Mouse (Mus musculus) neural tube, embryonic 14.5 days (tissue): ENCODE data around the gene Efcab9. TPM values are rescaled to one million over a fixed set of nuclear protein-coding genes. Genes with fewer than 3 reads are reported as not detected.

ENCODE experiments used
- ATAC-seq: fragments of 200-750 bp; cut with Nextera tagmentation; 2 replicates; pipeline ENCODE4 v1.8.0; 2017; ENCODE audit warnings: low read depth, mild to moderate bottlenecking, moderate TSS enrichment, moderate library complexity
- H3K27ac ChIP-seq: fragments of 300-500 bp; sonication (generic); 2 replicates; pipeline ENCODE4 v1.5.1; 2014; ENCODE audit warnings: low read depth, mild to moderate bottlenecking, control low read depth, low read length, moderate library complexity, mixed read lengths
- H3K27me3 ChIP-seq: fragments of 300-500 bp; sonication (generic); 2 replicates; pipeline ENCODE4 v1.6.1; 2014; ENCODE audit warnings: low read length; ENCODE audit not compliant: control insufficient read depth, insufficient read depth
- H3K36me3 ChIP-seq: fragments of 300-500 bp; sonication (generic); 2 replicates; pipeline ENCODE4 v1.6.1; 2014; ENCODE audit warnings: low read length, mixed read lengths; ENCODE audit not compliant: control insufficient read depth, insufficient read depth
- H3K4me1 ChIP-seq: fragments of 300-500 bp; sonication (generic); 2 replicates; pipeline ENCODE4 v1.6.1; 2014; ENCODE audit warnings: low read length; ENCODE audit not compliant: control insufficient read depth, insufficient read depth
- H3K4me2 ChIP-seq: fragments of 300-500 bp; sonication (generic); 2 replicates; pipeline ENCODE4 v1.6.1; 2014; ENCODE audit warnings: mild to moderate bottlenecking, low read depth, low read length, control low read depth
- H3K4me3 ChIP-seq: fragments of 300-500 bp; sonication (generic); 2 replicates; pipeline ENCODE4 v1.5.1; 2014; ENCODE audit warnings: low read depth, low read length, control low read depth, mixed read lengths
- H3K9ac ChIP-seq: fragments of 300-500 bp; sonication (generic); replicated peaks from 2 replicates; pipeline ENCODE4 v1.6.1; 2014; ENCODE audit warnings: low read depth, mild to moderate bottlenecking, control low read depth, low read length, mixed read lengths
- H3K9me3 ChIP-seq: fragments of 300-500 bp; sonication (generic); 2 replicates; pipeline ENCODE4 v1.6.1; 2016; ENCODE audit warnings: low read length; ENCODE audit not compliant: control insufficient read depth
- WGBS: fragments of 180-500 bp; shearing (Covaris S2); extraction: QIAGEN DNeasy Blood & Tissue Kit; methylation state at CpG from one replicate; pipeline ENCODE4 v1.1.7; 2014; 5-methylcytosine and 5-hydroxymethylcytosine counted together
- polyA plus RNA-seq: library from polyadenylated mRNA; unstranded; fragments of >200 nt; fragmentation: Nextera tagmentation; extraction: Ambion mirVana; gene quantifications from 2 replicates; pipeline ENCODE4 v1.2.1, GENCODE M21; 2014

Efcab9 gene
- polyA plus RNA-seq, 1 experiment from 2014 or later, result not detected

DNA sequence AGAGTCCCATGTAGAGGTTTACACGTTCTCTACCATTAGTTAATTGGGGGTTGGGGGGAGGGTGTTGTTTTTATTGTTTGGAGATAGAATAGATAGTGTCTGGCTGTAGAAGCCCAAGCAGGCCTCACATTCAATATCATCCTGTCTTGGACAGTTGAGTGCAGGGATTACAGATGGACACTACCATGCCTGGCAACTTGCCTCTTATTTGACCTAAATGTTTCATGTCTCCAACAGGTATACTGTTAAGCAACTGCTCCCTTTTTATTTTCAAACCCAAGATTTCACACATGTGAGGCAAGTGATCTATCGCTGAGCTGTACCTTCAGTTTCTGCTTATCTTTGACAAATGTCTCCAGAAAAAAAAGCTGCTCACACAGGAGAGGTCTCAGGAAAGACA lies 50.4 kb downstream of the Efcab9 start:
- H3K9me3 ChIP-seq, result no peaks in the 10 kb centered on the region
- H3K9ac ChIP-seq, result no peak overlapping the region
- ATAC-seq, result no peak
- H3K4me2 ChIP-seq, result no peak overlapping the region
- H3K27ac ChIP-seq, result no peak overlapping the region
- no peaks in the 10 kb centered on the region for H3K36me3 ChIP-seq
- WGBS, result 78% methylated on average over 2 of the region's 2 CpGs
- no peaks in the 10 kb centered on the region for H3K27me3 ChIP-seq
- H3K4me3 ChIP-seq, result no peak overlapping the region
- no peaks in the 10 kb centered on the region for H3K4me1 ChIP-seq

DNA sequence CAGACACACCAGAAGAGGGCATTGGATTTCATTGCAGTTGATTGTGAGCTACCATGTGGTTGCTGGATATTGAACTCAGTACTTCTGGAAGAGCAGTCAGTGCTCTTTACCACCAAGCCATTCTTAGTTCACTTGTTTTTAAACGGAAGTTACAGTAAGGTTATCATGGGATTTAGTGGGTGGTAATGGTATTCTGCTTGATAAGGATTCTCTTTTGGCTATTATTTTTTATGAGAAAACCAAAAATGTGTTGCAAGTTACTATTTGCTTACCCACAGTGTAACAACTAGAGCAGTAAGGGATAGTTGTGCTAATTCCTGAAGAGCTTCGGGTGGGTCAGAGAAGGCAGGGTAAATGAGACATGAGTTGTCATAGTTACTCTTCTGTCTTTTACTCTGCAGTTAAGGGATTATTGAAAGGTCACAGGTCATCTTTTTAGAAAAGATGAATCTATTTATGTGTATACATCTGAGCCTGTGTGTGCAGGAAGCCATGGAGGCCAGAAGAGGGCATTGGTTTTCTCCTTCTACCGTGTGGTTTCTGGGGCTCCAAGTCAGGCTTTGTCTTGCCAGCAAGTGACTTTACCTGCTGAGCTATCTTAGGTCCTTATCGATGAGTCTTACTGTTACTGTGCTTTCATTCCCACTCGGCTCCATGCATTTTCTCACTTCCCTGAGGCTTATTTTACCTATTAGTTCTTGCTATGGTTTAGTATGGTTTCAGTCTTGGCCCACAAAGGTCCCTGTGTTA lies 56.2 kb downstream of the Efcab9 start:
- H3K9ac ChIP-seq, result no peak overlapping the region
- H3K9me3 ChIP-seq, result no peaks in the 10 kb centered on the region
- no peak overlapping the region for H3K4me2 ChIP-seq
- 84% methylated on average over 5 of the region's 5 CpGs for WGBS
- no peaks in the 10 kb centered on the region for H3K27me3 ChIP-seq
- H3K36me3 ChIP-seq, result no peaks in the 10 kb centered on the region
- no peaks in the 10 kb centered on the region for H3K4me1 ChIP-seq
- no peak for ATAC-seq
- H3K4me3 ChIP-seq, result no peak overlapping the region
- no peak overlapping the region for H3K27ac ChIP-seq

DNA sequence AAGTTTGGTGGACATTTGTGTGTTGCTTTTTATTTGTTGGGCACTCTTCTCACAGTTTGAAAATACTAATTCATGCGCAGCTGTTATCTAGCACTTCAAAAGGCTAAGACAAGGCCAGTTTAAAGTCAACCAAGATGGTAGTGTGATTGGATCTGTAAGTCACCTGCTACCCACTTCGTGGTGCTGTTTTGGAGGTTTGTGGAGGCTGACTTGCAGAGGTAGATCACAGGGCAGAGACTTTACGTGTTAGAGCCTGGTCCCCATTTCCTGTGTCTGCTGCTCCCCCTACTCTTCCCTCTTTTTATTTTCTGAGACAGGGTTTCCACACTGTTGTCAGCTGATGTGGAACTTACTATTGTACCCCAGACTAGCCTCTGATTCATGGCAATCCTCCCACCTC lies 57.2 kb downstream of the Efcab9 start:
- no peaks in the 10 kb centered on the region for H3K27me3 ChIP-seq
- H3K36me3 ChIP-seq, result no peaks in the 10 kb centered on the region
- no peak for ATAC-seq
- no peak overlapping the region for H3K4me2 ChIP-seq
- no peak overlapping the region for H3K4me3 ChIP-seq
- 93% methylated on average over 3 of the region's 3 CpGs for WGBS
- no peaks in the 10 kb centered on the region for H3K4me1 ChIP-seq
- H3K9ac ChIP-seq, result no peak overlapping the region
- no peaks in the 10 kb centered on the region for H3K9me3 ChIP-seq
- H3K27ac ChIP-seq, result no peak overlapping the region

Other genes with a start within 250 kb of the Efcab9 start
- gene Hba-a1, start 248.6 kb downstream of the Efcab9 start, polyA plus RNA-seq, result 2,197 and 2,350 TPM in 2 replicates
- gene Hbq1b, start 245.1 kb downstream of the Efcab9 start, polyA plus RNA-seq, result 0.96 and 2.7 TPM in 2 replicates
- gene Hba-a2, start 235.6 kb downstream of the Efcab9 start, polyA plus RNA-seq, result 5,205 and 6,030 TPM in 2 replicates
- gene Hbq1a, start 232.0 kb downstream of the Efcab9 start, polyA plus RNA-seq, result 1.9 TPM in 1 of 2 replicates, not detected in the other
- gene Sh3pxd2b, start 184.3 kb downstream of the Efcab9 start, polyA plus RNA-seq, result 21.3 and 23.1 TPM in 2 replicates
- 52.5 and 55.5 TPM in 2 replicates for gene Ubtd2, start 76.7 kb downstream of the Efcab9 start, polyA plus RNA-seq
- gene Stk10, start 1.2 kb upstream of the Efcab9 start, polyA plus RNA-seq, result 1.4 and 2.0 TPM in 2 replicates
- gene Fbxw11, start 110.6 kb upstream of the Efcab9 start, polyA plus RNA-seq, result 109 and 133 TPM in 2 replicates